Comparison of ENCODE assay signal across 11 mouse cellular contexts in genomic region chr17:25880196-25880910, GRCm38 (mm10). TPM values are rescaled to one million over a fixed set of nuclear protein-coding genes. Genes with fewer than 3 reads are reported as not detected.
DNase-seq lines count a peak whose midpoint lies in the region; ATAC-seq and TF ChIP-seq lines count a peak whose summit lies in the region.
"Had no signal": no experiment of that assay in that cellular context is flagged by ENCODE, and none has a peak within 500 bp of the region (broad histone marks: within the 10 kb centered on the region; RNA-seq: fewer than 3 reads in every experiment).

TSS of gene Wfikkn1 (minus strand) at chr17:25880858.

- H3K4me2 ChIP-seq in heart, embryonic 13.5 days, result no peak within 1 kb of the TSS
- no peak within 1 kb of the TSS for H3K4me2 ChIP-seq in midbrain, postnatal 0 days (ENCODE audit: low read depth, low read length, poor library complexity, severe bottlenecking)
- H3K4me2 ChIP-seq: embryonic facial prominence, embryonic 15.5 days had no signal

- no peaks in the 10 kb centered on the region for H3K27me3 ChIP-seq in heart, embryonic 13.5 days (replicated peaks)
- H3K27me3 ChIP-seq in limb, embryonic 10.5 days (ENCODE audit: low read depth, poor library complexity, severe bottlenecking), result no peaks in the 10 kb centered on the region
- no peaks in the 10 kb centered on the region for H3K27me3 ChIP-seq in midbrain, postnatal 0 days (ENCODE audit: insufficient read depth, low read length)
- H3K27me3 ChIP-seq: CH12.LX; embryonic facial prominence, embryonic 15.5 days had no signal

- 0 out of 2 replicates have a peak within 1 kb of the TSS, but pooled peaks have one; percentile 22 for H3K27ac ChIP-seq in heart, embryonic 13.5 days (replicated peaks)
- peak within 1 kb of the TSS; percentile 79 for H3K27ac ChIP-seq in limb, embryonic 10.5 days
- peak within 1 kb of the TSS; percentile 32; the same call in 1 of the 2 replicates for H3K27ac ChIP-seq in midbrain, postnatal 0 days (ENCODE audit: low read depth, low read length)
- H3K27ac ChIP-seq: embryonic facial prominence, embryonic 15.5 days had no signal

- peaks cover 60% of the 10 kb centered on the region for H3K36me3 ChIP-seq in heart, embryonic 13.5 days
- H3K36me3 ChIP-seq in limb, embryonic 10.5 days, result peaks cover 69% of the 10 kb centered on the region
- H3K36me3 ChIP-seq in midbrain, postnatal 0 days (ENCODE audit: insufficient read depth, low read length), result peaks cover 40% of the 10 kb centered on the region

- intact Hi-C loops in heart, postnatal 25 days (cut with DNase I), result no loop called here
- intact Hi-C loops in gastrocnemius, postnatal 14 days (cut with DNase I; ENCODE audit: low total_unique reads), result no loop called here

- DNase-seq in heart, postnatal 25 days (ENCODE audit: low spot score), result no peak
- peak; percentile 65 for DNase-seq in embryo, embryonic 11 days
- peak; percentile 43 for DNase-seq in limb, embryonic 10.5 days (ENCODE audit: low spot score)
- peak; percentile 21 for DNase-seq in midbrain, postnatal 0 days (ENCODE audit: low spot score)
- no peak for DNase-seq in gastrocnemius, postnatal 14 days
- no peak for DNase-seq in urinary bladder, postnatal 4 days (ENCODE audit: low spot score in 2 of 2)
- no peak for DNase-seq in urinary bladder, postnatal 36 days (ENCODE audit: low spot score in 2 of 2)
- DNase-seq: thymus, adult 2 months had no signal

- no peak for TF ChIP-seq CTCF in midbrain, postnatal 0 days (IDR thresholded peaks at IDR 0.05)

- H3K9me3 ChIP-seq in heart, embryonic 13.5 days, result no peaks in the 10 kb centered on the region
- H3K9me3 ChIP-seq in limb, embryonic 10.5 days (replicated peaks), result no peaks in the 10 kb centered on the region
- no peaks in the 10 kb centered on the region for H3K9me3 ChIP-seq in midbrain, postnatal 0 days (ENCODE audit: low read length)
- H3K9me3 ChIP-seq: embryonic facial prominence, embryonic 15.5 days had no signal

- H3K4me3 ChIP-seq in heart, embryonic 13.5 days, result no peak within 1 kb of the TSS
- peak within 1 kb of the TSS; percentile 20; the same call in 1 of the 2 replicates for H3K4me3 ChIP-seq in limb, embryonic 10.5 days
- H3K4me3 ChIP-seq in midbrain, postnatal 0 days (ENCODE audit: low read depth, low read length), result no peak within 1 kb of the TSS
- H3K4me3 ChIP-seq: embryonic facial prominence, embryonic 15.5 days had no signal

- no peak for ATAC-seq in heart, embryonic 13.5 days (ENCODE audit: extremely low read depth, insufficient number of reproducible peaks, low FRiP score, low TSS enrichment)
- ATAC-seq in midbrain, postnatal 0 days (ENCODE audit: low FRiP score), result no peak

- peaks cover 29% of the 10 kb centered on the region for H3K4me1 ChIP-seq in heart, embryonic 13.5 days
- peaks cover 83% of the 10 kb centered on the region for H3K4me1 ChIP-seq in limb, embryonic 10.5 days
- peaks cover 14% of the 10 kb centered on the region for H3K4me1 ChIP-seq in midbrain, postnatal 0 days (ENCODE audit: insufficient read depth, low read length)

- H3K9ac ChIP-seq in heart, embryonic 13.5 days, result no peak within 1 kb of the TSS
- no peak within 1 kb of the TSS for H3K9ac ChIP-seq in midbrain, postnatal 0 days (replicated peaks; ENCODE audit: low read length, poor library complexity, severe bottlenecking)

- WGBS in heart, embryonic 13.5 days, result 53% methylated on average over 5 of the region's 5 CpGs
- WGBS in limb, embryonic 10.5 days, result 17% methylated on average over 5 of the region's 5 CpGs
- WGBS in midbrain, postnatal 0 days, result 26% methylated on average over 5 of the region's 5 CpGs

RNA-seq across cellular contexts. Expression of gene Wfikkn1, which starts in this region (rescaled TPM):
- polyA plus RNA-seq in heart, embryonic 13.5 days (2015; fragmentation: Nextera tagmentation; extraction: Ambion mirVana), result 0.23 and 0.38 TPM in 2 replicates
- under 1 TPM; 0.45 to 0.75 TPM for total RNA-seq in heart, postnatal 25 days (2021)
- 2.6 and 5.6 TPM in 2 replicates for polyA plus RNA-seq in limb, embryonic 10.5 days (2016; fragmentation: Nextera tagmentation; extraction: Ambion mirVana)
- total RNA-seq in midbrain, postnatal 0 days (2014; rRNA removed), result 0.77 and 1.7 TPM in 2 replicates
- polyA plus RNA-seq in midbrain, postnatal 0 days (2015; fragmentation: Nextera tagmentation; extraction: Ambion mirVana), result 0.42 and 0.56 TPM in 2 replicates
- total RNA-seq in gastrocnemius, postnatal 14 days (2021), result under 1 TPM; 0.49 to 0.55 TPM

Comparison
In these comparisons a context has a peak if more than half of its experiments do, and no peak if none do; other contexts are left out.
1. H3K27ac ChIP-seq: peak in every context shown above with its lines; median percentile 79 in limb, embryonic 10.5 days; 32 in midbrain, postnatal 0 days; 22 in heart, embryonic 13.5 days.
2. DNase-seq: peak in embryo, embryonic 11 days (single experiment), limb, embryonic 10.5 days (single experiment) and midbrain, postnatal 0 days (single experiment); none in heart, postnatal 25 days (single experiment), gastrocnemius, postnatal 14 days (single experiment), urinary bladder, postnatal 4 days (0 of 2) and urinary bladder, postnatal 36 days (0 of 2).